Mouse (Mus musculus) embryo, embryonic 10 days (tissue): Measurements from ENCODE around the gene Med13l.
A peak's percentile ranks its signal among the peaks of the same experiment; 100 is the strongest.
"Not testable (repeated sequence)": the region's sequence is repeated elsewhere in the genome, so short reads cannot be mapped to it uniquely, and the experiment has no call there.

ENCODE experiments used
- DNase-seq: peaks from one replicate; pipeline ENCODE4 v3.0.0-alpha.2; 2015; ENCODE audit warnings: low spot score

Gene Med13l

GRCm38 (mm10) chr5:118632346-118632745, 71.9 kb downstream of the Med13l start:
- DNase-seq = no peak

DNA sequence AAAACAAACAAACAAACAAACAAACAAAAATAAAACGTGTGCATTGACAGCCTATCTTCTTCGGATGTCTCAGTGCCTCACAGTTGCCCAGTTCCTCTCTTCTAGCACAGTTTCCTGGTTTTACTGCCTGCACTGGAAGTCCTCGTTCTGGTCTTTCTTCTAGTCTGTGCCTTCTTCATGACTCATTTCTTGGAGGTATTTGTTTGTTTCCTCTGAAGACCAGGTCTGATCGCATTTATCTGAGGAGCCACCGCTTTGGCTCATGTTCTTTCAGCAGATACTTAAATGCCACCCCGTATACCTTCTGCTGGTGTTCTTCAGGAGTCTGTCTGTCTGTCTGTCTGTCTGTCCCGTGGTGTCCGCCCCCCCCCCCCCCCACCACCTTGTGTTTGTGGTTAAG, 72.6 kb downstream of the Med13l start:
- DNase-seq = no peak

DNA sequence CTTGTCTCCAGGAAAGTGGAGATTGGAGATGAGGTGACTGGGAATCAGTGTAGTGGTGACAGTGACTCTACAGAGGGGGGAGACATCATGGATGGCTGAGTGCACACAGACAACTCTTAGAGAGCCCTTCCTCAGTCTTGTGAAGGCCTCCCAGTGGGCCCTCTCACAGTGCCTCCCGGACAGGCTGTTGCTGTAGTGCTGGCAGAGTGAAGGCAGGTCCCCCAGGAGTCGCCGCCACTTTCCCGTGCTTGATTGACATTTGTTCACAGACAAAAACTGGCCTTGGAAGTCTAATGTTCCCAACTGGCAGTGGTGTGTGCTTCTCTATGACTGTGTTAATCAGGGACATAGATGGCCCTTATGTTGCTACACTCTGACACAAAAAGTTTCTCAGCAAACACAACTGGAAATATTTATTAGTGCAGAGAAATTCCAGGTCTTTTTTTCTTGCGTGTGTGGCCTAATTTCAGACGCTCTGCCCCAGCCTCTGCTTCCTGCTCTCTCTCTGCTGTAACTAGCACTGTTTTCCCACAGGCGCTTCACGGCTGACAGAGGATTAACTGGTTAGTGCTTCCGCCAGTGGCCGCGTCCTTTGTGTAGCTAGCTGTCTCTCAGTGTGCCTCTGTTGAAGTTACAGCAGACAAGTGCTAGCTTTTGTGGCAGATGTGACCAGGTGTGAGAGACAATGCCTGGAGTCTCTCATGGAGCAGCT, 75.2 kb downstream of the Med13l start:
- peak; percentile 50 for DNase-seq

- DNase-seq = no peak
Measured at GRCm38 (mm10) chr5:118636399-118637369, 76.2 kb downstream of the Med13l start.

DNA sequence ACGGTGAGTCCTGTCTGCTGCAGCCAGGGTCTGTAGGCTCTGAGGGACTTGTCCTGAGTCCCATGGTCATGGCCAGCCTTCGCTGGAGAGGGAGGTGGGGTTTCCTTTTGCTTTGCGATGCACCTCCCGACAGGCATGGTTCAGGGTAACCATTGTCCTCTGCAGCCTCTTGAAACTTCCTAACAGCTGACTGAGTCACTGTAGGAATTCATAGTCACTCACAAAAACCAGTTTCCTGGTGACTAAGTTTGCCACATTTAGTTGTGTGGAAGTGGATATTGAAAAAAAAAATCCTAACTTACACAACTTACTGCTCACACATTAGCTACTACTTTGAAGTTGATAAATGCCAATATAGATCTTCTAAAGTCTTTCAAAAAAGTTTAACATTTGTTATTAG, 77.5 kb downstream of the Med13l start:
- DNase-seq = no peak

GRCm38 (mm10) chr5:118638534-118639109, 78.1 kb downstream of the Med13l start:
- no peak for DNase-seq

DNA sequence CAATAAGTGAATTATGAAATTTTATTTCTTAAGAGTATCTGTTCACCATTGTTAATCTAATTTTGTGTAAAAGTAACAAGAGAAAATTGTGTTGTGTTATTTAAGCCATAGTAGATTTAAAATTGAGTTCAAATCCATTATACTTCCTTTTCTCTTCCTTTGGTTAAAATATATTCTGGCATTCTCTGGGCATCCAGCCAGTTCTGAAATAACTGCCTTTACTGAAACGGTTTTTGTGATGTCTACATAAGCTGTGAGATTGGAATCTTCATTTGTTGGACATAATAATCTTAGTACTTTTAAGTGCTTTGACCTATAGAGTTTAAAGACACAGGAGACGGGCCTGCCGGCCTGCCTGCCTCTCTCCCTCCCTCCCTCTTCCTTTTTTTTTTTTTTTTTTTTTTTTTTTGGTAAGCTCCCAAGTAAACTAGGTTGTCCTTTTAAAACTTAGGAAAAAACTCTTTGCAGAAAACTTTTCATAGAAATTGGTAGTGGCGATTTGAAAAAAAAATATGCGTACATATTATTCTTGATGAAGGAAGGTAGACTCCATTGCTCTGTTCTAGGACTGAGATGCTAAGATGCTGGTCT, 78.7 kb downstream of the Med13l start:
- DNase-seq = no peak

- no peak for DNase-seq
Measured at GRCm38 (mm10) chr5:118644041-118644440, 83.6 kb downstream of the Med13l start.

- DNase-seq = no peak
Measured at GRCm38 (mm10) chr5:118644511-118644910, 84.0 kb downstream of the Med13l start.

DNA sequence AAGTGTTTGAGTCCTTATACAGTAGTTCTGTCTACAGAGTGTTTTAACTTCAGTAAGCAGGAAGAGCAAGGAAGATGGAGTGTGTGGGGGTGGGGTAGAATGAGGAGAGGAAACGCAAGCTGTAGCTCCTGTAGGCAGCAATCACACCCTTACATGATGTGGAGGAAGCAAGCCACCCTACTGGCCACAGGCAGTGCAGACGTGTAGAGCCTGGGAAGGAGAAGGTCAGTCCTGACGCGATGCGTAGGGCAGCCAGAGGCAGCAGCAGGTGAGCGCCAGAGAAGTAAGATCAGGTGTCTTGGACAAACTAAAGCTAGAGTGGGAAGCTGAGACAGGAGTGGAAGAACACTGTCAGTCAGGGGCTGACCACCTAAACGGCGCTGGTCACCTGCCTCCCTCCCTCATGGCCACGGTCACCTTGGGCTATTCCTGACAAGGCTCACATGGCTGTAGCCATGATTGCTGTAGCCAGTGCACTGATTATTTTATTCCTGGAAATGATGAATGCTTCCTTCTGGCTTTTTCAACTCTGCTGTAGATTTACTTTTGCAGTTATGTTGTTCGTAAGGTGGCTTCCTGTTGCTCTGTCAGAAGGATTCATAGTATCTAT, 84.8 kb downstream of the Med13l start:
- DNase-seq = no peak

- no peak for DNase-seq
Measured at GRCm38 (mm10) chr5:118646897-118647296, 86.4 kb downstream of the Med13l start.

DNA sequence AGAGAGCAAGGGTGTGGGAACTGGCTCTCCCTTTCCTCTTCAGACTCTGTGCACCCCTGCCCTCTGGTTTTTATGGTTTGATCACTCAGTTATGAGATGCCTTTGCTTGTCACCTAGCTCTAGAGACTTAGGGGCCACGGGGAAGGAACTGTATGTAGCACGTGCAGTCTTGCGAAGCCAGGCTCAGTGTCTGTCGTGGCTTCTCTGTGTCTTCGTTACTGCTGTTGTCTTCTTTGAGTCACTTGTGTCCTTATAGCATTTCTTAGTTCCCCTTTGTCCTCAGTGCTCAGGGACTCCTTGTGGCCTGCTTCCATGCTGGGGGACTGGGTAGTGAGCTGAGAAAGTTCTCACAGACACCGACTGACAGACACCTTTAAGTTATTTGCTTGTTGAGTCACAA, 86.9 kb downstream of the Med13l start:
- DNase-seq = no peak

- DNase-seq = no peak
Measured at GRCm38 (mm10) chr5:118649215-118650006, 88.9 kb downstream of the Med13l start.

GRCm38 (mm10) chr5:118650007-118650548, 89.6 kb downstream of the Med13l start:
- no peak for DNase-seq

- DNase-seq = no peak
Measured at GRCm38 (mm10) chr5:118650746-118651145, 90.3 kb downstream of the Med13l start.

DNA sequence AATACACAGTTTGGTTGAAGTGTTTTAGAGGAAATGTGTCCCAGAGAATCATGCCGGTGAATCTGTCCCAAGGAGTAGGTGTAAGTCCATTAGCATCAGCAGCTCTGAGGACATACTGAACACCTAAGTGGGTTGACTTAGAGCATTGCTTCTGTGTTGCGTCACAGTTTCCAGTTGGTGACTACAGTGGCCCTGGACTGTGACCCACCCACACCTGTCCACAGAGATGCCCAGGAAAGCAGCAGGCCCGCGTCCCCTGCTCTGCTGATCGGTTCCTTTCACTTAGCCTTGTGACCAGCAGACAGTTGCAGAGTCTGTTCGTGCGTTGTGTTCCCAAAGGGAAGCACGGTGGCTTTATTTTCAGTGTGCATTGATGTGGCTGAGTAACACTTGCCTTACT, 92.1 kb downstream of the Med13l start:
- no peak for DNase-seq

GRCm38 (mm10) chr5:118653119-118653518, 92.6 kb downstream of the Med13l start:
- DNase-seq = not testable (repeated sequence)

DNA sequence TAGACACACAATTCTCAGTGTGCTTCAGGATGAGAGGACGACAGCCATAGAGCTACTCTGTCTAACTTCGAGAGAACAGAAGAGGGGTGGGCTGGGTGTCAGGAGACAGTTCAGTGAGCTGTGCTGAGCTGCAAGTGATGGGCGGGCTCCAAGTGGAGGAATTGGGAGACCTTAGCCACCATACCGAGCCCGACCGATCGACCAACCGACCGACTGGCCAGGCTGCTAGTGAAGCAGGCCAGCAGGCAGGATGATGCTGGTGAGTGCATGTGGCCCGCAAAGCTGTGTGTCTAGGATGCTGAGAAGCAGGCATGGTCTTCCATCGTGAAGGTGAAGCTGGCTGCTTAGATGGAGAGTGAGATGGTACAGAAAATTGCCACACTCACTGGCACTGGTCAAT, 94.1 kb downstream of the Med13l start:
- no peak for DNase-seq

- DNase-seq = peak; percentile 57
Measured at GRCm38 (mm10) chr5:118655025-118655424, 94.5 kb downstream of the Med13l start.

GRCm38 (mm10) chr5:118655428-118655827, 94.9 kb downstream of the Med13l start:
- no peak for DNase-seq

DNA sequence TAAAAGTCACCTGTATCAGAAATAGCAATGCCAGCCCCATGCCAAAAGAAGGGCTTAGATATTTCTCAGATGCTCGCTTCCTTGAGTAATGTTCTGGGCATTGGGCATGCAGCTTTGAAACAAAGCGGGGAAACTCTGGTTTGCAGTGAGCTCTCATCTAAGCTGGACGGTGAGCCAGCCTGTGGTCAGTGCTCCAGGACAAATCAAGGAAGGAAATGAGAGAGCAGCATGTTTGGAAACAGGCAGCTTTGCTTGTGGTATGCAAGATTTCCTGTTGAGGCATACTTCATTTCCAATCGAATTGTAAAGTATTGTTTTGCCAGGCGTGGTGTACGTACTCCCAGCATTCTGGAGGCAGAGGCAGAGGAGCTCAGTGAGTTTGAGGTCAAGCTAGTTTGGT, 95.5 kb downstream of the Med13l start:
- no peak for DNase-seq
